Mouse (Mus musculus): ENCODE data around the gene Specc1. TPM values are rescaled to one million over a fixed set of nuclear protein-coding genes. Genes with fewer than 3 reads are reported as not detected.

The Specc1 gene
- polyA plus RNA-seq, 1 experiment from 2014 or later = 12.0 TPM

DNA sequence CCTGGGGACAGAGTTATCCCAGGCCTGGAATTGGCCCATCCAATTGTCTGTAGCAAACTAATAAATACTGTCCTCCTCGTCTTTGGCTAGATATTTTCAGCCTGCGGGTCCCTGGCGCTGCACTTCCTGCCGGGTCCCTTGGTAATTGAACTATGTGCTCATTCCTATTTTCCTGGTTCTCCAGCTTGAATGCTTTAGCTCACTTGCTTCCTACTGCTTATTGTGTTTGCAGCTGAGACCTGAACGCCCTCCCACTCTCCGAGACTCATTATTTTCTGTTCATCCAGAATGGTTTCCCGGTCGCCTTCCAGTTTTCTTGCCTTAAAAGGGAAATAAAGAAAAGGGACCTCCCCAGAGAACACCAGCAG, 67.7 kb downstream of the Specc1 start:
- Histone ChIP-seq H3K9ac (ENCODE audit: low read length) (no peak overlapping the region), H3K4me1 (ENCODE audit: control insufficient read depth, insufficient read depth, low read length) (no peaks in the 10 kb centered on the region; the same call in 1 of the 2 replicates), H3K4me2 (ENCODE audit: low read depth) (no peak overlapping the region), H3K4me3 (ENCODE audit: low read depth, low read length) (no peak overlapping the region), H3K27ac (ENCODE audit: low read depth, low read length) (no peak overlapping the region), H3K27me3 (ENCODE audit: control insufficient read depth, insufficient read depth, low read length) (no peaks in the 10 kb centered on the region), H3K36me3 (ENCODE audit: control insufficient read depth, insufficient read depth, low read length) (no peaks in the 10 kb centered on the region), H3K9me3 (ENCODE audit: control insufficient read depth, low read length) (no peaks in the 10 kb centered on the region)
- no peak for DNase-seq (ENCODE audit: low spot score)
- no peak for ATAC-seq (ENCODE audit: insufficient read depth, low FRiP score, low TSS enrichment)
- 61% methylated on average over 8 of the region's 8 CpGs for WGBS

GRCm38 (mm10) chr11:62024952-62025351, 68.4 kb downstream of the Specc1 start:
- Histone ChIP-seq H3K9me3 (ENCODE audit: control insufficient read depth, low read length) (no peaks in the 10 kb centered on the region), H3K4me3 (ENCODE audit: low read depth, low read length) (no peak overlapping the region), H3K36me3 (ENCODE audit: control insufficient read depth, insufficient read depth, low read length) (no peaks in the 10 kb centered on the region), H3K4me1 (ENCODE audit: control insufficient read depth, insufficient read depth, low read length) (no peaks in the 10 kb centered on the region; the same call in 1 of the 2 replicates), H3K27me3 (ENCODE audit: control insufficient read depth, insufficient read depth, low read length) (no peaks in the 10 kb centered on the region), H3K4me2 (ENCODE audit: low read depth) (no peak overlapping the region), H3K27ac (ENCODE audit: low read depth, low read length) (no peak overlapping the region), H3K9ac (ENCODE audit: low read length) (no peak overlapping the region; the same call in 1 of the 2 replicates)
- 64% methylated on average over 5 of the region's 5 CpGs for WGBS
- DNase-seq (ENCODE audit: low spot score) (no peak), ATAC-seq (ENCODE audit: insufficient read depth, low FRiP score, low TSS enrichment) (no peak)

DNA sequence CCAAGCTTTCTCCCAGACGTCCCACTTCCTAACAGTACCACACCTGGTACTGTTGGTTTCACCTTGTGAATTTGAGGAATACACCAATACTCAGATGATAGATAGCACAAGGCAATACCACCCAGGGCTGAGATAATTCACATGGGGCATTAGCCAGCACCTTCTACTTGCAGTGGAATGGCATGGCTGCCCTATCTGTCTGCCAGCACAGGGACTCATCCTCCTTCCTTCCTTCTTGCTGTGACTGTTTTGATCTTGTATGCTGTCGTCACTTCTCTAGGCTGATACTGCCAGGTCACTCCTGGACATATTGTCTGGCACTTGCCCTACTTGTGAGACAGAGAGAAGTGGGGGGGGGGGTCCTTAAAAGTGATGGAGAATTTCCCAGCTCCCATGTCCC, 69.2 kb downstream of the Specc1 start:
- no peaks in the 10 kb centered on the region for H3K27me3 ChIP-seq (ENCODE audit: control insufficient read depth, insufficient read depth, low read length)
- H3K4me1 ChIP-seq (ENCODE audit: control insufficient read depth, insufficient read depth, low read length) = no peaks in the 10 kb centered on the region; the same call in 1 of the 2 replicates
- H3K9me3 ChIP-seq (ENCODE audit: control insufficient read depth, low read length) = no peaks in the 10 kb centered on the region
- no peak overlapping the region for H3K27ac ChIP-seq (ENCODE audit: low read depth, low read length)
- no peak overlapping the region for H3K9ac ChIP-seq (ENCODE audit: low read length)
- no peak overlapping the region for H3K4me2 ChIP-seq (ENCODE audit: low read depth)
- DNase-seq (ENCODE audit: low spot score) = no peak
- H3K36me3 ChIP-seq (ENCODE audit: control insufficient read depth, insufficient read depth, low read length) = no peaks in the 10 kb centered on the region
- WGBS = 79% methylated on average over 2 of the region's 2 CpGs
- no peak for ATAC-seq (ENCODE audit: insufficient read depth, low FRiP score, low TSS enrichment)
- no peak overlapping the region for H3K4me3 ChIP-seq (ENCODE audit: low read depth, low read length)

- Histone ChIP-seq H3K4me2 (ENCODE audit: low read depth) (no peak overlapping the region), H3K4me1 (ENCODE audit: control insufficient read depth, insufficient read depth, low read length) (no peaks in the 10 kb centered on the region; the same call in 1 of the 2 replicates), H3K9ac (ENCODE audit: low read length) (no peak overlapping the region), H3K27ac (ENCODE audit: low read depth, low read length) (no peak overlapping the region), H3K9me3 (ENCODE audit: control insufficient read depth, low read length) (no peaks in the 10 kb centered on the region), H3K4me3 (ENCODE audit: low read depth, low read length) (no peak overlapping the region), H3K27me3 (ENCODE audit: control insufficient read depth, insufficient read depth, low read length) (no peaks in the 10 kb centered on the region), H3K36me3 (ENCODE audit: control insufficient read depth, insufficient read depth, low read length) (no peaks in the 10 kb centered on the region)
- WGBS = 85% methylated on average over 4 of the region's 4 CpGs
- ATAC-seq (ENCODE audit: insufficient read depth, low FRiP score, low TSS enrichment) (no peak), DNase-seq (ENCODE audit: low spot score) (no peak)
Measured at GRCm38 (mm10) chr11:62026345-62026815, 69.8 kb downstream of the Specc1 start.

- DNase-seq (ENCODE audit: low spot score) (no peak), ATAC-seq (ENCODE audit: insufficient read depth, low FRiP score, low TSS enrichment) (no peak)
- H3K9ac ChIP-seq (ENCODE audit: low read length) = no peak overlapping the region
- no peak overlapping the region for H3K4me2 ChIP-seq (ENCODE audit: low read depth)
- no peaks in the 10 kb centered on the region for H3K36me3 ChIP-seq (ENCODE audit: control insufficient read depth, insufficient read depth, low read length)
- no peak overlapping the region for H3K4me3 ChIP-seq (ENCODE audit: low read depth, low read length)
- no peaks in the 10 kb centered on the region for H3K9me3 ChIP-seq (ENCODE audit: control insufficient read depth, low read length)
- no peaks in the 10 kb centered on the region for H3K27me3 ChIP-seq (ENCODE audit: control insufficient read depth, insufficient read depth, low read length)
- H3K4me1 ChIP-seq (ENCODE audit: control insufficient read depth, insufficient read depth, low read length) = no peaks in the 10 kb centered on the region; the same call in 1 of the 2 replicates
- H3K27ac ChIP-seq (ENCODE audit: low read depth, low read length) = no peak overlapping the region
- 89% methylated on average over 6 of the region's 6 CpGs for WGBS
Measured at GRCm38 (mm10) chr11:62027271-62027670, 70.7 kb downstream of the Specc1 start.

DNA sequence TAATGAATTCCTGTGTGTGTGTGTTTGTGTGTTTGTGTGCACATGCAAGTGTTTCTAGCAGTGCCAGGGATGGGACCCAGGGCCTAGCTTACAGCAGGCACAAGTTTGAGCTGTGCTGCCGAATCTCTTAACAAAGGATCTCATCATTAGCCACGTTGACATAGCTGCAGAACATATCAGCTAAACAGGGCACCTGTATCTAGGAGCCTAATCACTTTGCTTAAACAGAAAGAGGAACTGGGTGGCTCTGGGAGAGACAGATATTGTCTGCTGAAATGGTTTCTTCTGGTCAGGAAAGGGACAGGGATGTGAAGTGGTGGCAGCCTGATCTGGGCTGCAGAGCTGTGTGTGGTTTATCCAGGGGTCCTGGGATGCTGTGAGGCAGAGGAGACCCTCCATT, 71.1 kb downstream of the Specc1 start:
- H3K27ac ChIP-seq (ENCODE audit: low read depth, low read length) = no peak overlapping the region
- H3K4me3 ChIP-seq (ENCODE audit: low read depth, low read length) = no peak overlapping the region
- ATAC-seq (ENCODE audit: insufficient read depth, low FRiP score, low TSS enrichment) (no peak), DNase-seq (ENCODE audit: low spot score) (no peak)
- no peaks in the 10 kb centered on the region for H3K36me3 ChIP-seq (ENCODE audit: control insufficient read depth, insufficient read depth, low read length)
- H3K4me2 ChIP-seq (ENCODE audit: low read depth) = no peak overlapping the region
- H3K9me3 ChIP-seq (ENCODE audit: control insufficient read depth, low read length) = no peaks in the 10 kb centered on the region
- H3K4me1 ChIP-seq (ENCODE audit: control insufficient read depth, insufficient read depth, low read length) = no peaks in the 10 kb centered on the region; the same call in 1 of the 2 replicates
- no peaks in the 10 kb centered on the region for H3K27me3 ChIP-seq (ENCODE audit: control insufficient read depth, insufficient read depth, low read length)
- no peak overlapping the region for H3K9ac ChIP-seq (ENCODE audit: low read length)
- WGBS = 62% methylated on average over 2 of the region's 2 CpGs

DNA sequence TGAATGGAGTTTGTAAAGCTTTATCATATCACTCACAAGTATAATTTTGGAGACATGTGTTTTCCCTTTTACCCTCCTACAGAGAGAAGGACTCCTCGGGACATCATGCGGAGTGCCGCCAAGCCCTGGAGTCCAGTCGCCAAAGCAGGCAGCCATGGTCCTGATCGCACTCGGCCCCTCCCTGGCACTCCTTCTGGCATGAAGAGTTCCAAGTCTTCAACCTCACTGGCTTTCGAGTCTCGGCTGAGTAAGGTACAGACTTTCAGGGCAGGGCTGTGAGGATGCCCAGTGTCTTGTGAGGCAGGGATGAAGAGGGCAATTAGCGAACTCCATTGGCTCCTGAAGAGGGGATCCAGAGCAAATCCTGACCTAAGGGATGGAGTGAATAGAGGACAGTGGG, 72.6 kb downstream of the Specc1 start:
- no peak overlapping the region for H3K4me3 ChIP-seq (ENCODE audit: low read depth, low read length)
- no peak overlapping the region for H3K4me2 ChIP-seq (ENCODE audit: low read depth)
- no peaks in the 10 kb centered on the region; the same call in 1 of the 2 replicates for H3K4me1 ChIP-seq (ENCODE audit: control insufficient read depth, insufficient read depth, low read length)
- no peak overlapping the region for H3K27ac ChIP-seq (ENCODE audit: low read depth, low read length)
- no peaks in the 10 kb centered on the region for H3K27me3 ChIP-seq (ENCODE audit: control insufficient read depth, insufficient read depth, low read length)
- H3K36me3 ChIP-seq (ENCODE audit: control insufficient read depth, insufficient read depth, low read length) = no peaks in the 10 kb centered on the region
- no peak overlapping the region for H3K9ac ChIP-seq (ENCODE audit: low read length)
- ATAC-seq (ENCODE audit: insufficient read depth, low FRiP score, low TSS enrichment) (no peak), DNase-seq (ENCODE audit: low spot score) (no peak)
- no peaks in the 10 kb centered on the region for H3K9me3 ChIP-seq (ENCODE audit: control insufficient read depth, low read length)
- WGBS = 84% methylated on average over 9 of the region's 9 CpGs

DNA sequence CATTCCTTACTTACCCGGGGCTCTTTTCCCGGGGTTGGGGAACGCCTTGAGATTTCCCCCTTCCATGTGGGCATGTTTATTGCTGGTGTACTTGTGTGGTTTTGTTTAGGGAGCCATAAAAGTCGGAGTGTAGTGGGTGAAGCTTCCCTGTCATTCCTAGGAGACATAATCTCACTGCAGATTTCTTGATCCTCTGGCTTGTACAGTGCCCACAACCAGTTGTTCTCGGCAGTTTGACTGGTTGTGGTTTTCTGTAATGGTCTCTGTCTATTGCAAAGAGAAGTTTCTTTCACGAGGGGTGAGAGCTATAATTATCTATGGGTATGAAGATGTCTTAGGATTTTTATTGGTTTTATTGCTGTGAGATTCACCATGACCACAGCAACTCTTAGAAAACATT, 78.0 kb downstream of the Specc1 start:
- H3K36me3 ChIP-seq (ENCODE audit: control insufficient read depth, insufficient read depth, low read length) = no peaks in the 10 kb centered on the region
- H3K27me3 ChIP-seq (ENCODE audit: control insufficient read depth, insufficient read depth, low read length) = no peaks in the 10 kb centered on the region
- H3K4me3 ChIP-seq (ENCODE audit: low read depth, low read length) = no peak overlapping the region
- no peaks in the 10 kb centered on the region for H3K4me1 ChIP-seq (ENCODE audit: control insufficient read depth, insufficient read depth, low read length)
- H3K4me2 ChIP-seq (ENCODE audit: low read depth) = no peak overlapping the region
- 69% methylated on average over 6 of the region's 6 CpGs for WGBS
- ATAC-seq (ENCODE audit: insufficient read depth, low FRiP score, low TSS enrichment) = no peak
- H3K9me3 ChIP-seq (ENCODE audit: control insufficient read depth, low read length) = no peaks in the 10 kb centered on the region
- H3K9ac ChIP-seq (ENCODE audit: low read length) = no peak overlapping the region
- H3K27ac ChIP-seq (ENCODE audit: low read depth, low read length) = no peak overlapping the region
- DNase-seq (ENCODE audit: low spot score) = no peak

DNA sequence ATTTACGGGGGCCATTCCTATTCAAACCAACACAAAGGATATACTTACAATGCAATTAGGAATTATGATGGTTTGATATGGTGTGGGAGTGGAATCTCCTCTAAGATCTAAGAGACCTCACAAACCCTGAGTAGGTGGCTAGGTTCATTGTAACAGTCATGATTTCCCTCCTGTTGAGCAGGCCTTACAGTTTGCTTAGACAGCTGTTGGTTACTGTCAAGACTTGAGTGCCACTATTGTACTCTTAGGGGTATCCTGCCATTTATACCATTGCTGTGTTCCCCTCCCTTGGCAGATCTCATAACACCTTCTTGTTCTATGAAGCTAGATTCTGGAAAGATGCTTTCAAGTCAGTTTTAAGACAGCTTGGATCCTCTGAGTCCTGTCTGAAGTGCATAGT, 78.7 kb downstream of the Specc1 start:
- Histone ChIP-seq H3K9ac (ENCODE audit: low read length) (no peak overlapping the region), H3K27me3 (ENCODE audit: control insufficient read depth, insufficient read depth, low read length) (no peaks in the 10 kb centered on the region), H3K4me2 (ENCODE audit: low read depth) (no peak overlapping the region), H3K4me1 (ENCODE audit: control insufficient read depth, insufficient read depth, low read length) (no peaks in the 10 kb centered on the region), H3K27ac (ENCODE audit: low read depth, low read length) (no peak overlapping the region), H3K36me3 (ENCODE audit: control insufficient read depth, insufficient read depth, low read length) (no peaks in the 10 kb centered on the region), H3K9me3 (ENCODE audit: control insufficient read depth, low read length) (no peaks in the 10 kb centered on the region), H3K4me3 (ENCODE audit: low read depth, low read length) (no peak overlapping the region)
- WGBS = 88% methylated on average over 1 of the region's 1 CpGs
- ATAC-seq (ENCODE audit: insufficient read depth, low FRiP score, low TSS enrichment) (no peak), DNase-seq (ENCODE audit: low spot score) (no peak)

Data from neural tube, embryonic 11.5 days (tissue).